9 mouse cellular contexts compared by ENCODE assay signal in genomic region chr9:107386722-107387121, GRCm38 (mm10). TPM values are rescaled to one million over a fixed set of nuclear protein-coding genes. Genes with fewer than 3 reads are reported as not detected.
A peak's percentile ranks its signal among the peaks of the same experiment; 100 is the strongest.
DNase-seq lines count a peak whose midpoint lies in the region; ATAC-seq and TF ChIP-seq lines count a peak whose summit lies in the region.
"Had no signal": no experiment of that assay in that cellular context is flagged by ENCODE, and none has a peak within 500 bp of the region (broad histone marks: within the 10 kb centered on the region; RNA-seq: fewer than 3 reads in every experiment).

No protein-coding gene starts in this region.

- peak; percentile 63 for TF ChIP-seq CTCF in hindbrain, postnatal 0 days (IDR thresholded peaks at IDR 0.05; ENCODE audit: low read depth)
- TF ChIP-seq CTCF in ES-Bruce4 (IDR thresholded peaks at IDR 0.05; ENCODE audit: low read depth, low read length), result peak; percentile 85

- H3K27ac ChIP-seq in hindbrain, postnatal 0 days, result no peak overlapping the region
- H3K27ac ChIP-seq in hindbrain, embryonic 13.5 days, result no peak overlapping the region
- H3K27ac ChIP-seq in ES-Bruce4 (ENCODE audit: insufficient read depth, low read length), result no peak overlapping the region
- no peak overlapping the region for H3K27ac ChIP-seq in forebrain, embryonic 13.5 days
- H3K27ac ChIP-seq: limb, embryonic 12.5 days had no signal

- H3K4me3 ChIP-seq in hindbrain, postnatal 0 days (ENCODE audit: low read length), result no peak overlapping the region
- no peak overlapping the region for H3K4me3 ChIP-seq in hindbrain, embryonic 13.5 days
- no peak overlapping the region for H3K4me3 ChIP-seq in ES-Bruce4 (ENCODE audit: low read depth, low read length)
- no peak overlapping the region for H3K4me3 ChIP-seq in forebrain, embryonic 13.5 days
- H3K4me3 ChIP-seq: limb, embryonic 12.5 days had no signal

- TF ChIP-seq EP300 in ES-Bruce4 (IDR thresholded peaks at IDR 0.05; ENCODE audit: insufficient read depth, low read depth, low read length), result no peak

- H3K4me1 ChIP-seq in hindbrain, postnatal 0 days (ENCODE audit: insufficient read depth, low read length), result no peaks in the 10 kb centered on the region; the same call in 1 of the 2 replicates
- H3K4me1 ChIP-seq in hindbrain, embryonic 13.5 days (replicated peaks), result peaks cover 55% of the 10 kb centered on the region
- H3K4me1 ChIP-seq in ES-Bruce4 (ENCODE audit: control insufficient read depth, insufficient read depth, low read length), result no peaks in the 10 kb centered on the region
- peaks cover 20% of the 10 kb centered on the region for H3K4me1 ChIP-seq in forebrain, embryonic 13.5 days

- peaks cover 5% of the 10 kb centered on the region; the same call in 1 of the 2 replicates for H3K27me3 ChIP-seq in hindbrain, postnatal 0 days (ENCODE audit: insufficient read depth, low read length)
- H3K27me3 ChIP-seq in hindbrain, embryonic 13.5 days, result peaks cover 44% of the 10 kb centered on the region
- no peaks in the 10 kb centered on the region for H3K27me3 ChIP-seq in ES-Bruce4 (ENCODE audit: control insufficient read depth, insufficient read depth, low read length, poor library complexity, severe bottlenecking)
- H3K27me3 ChIP-seq in forebrain, embryonic 13.5 days, result peaks cover 50% of the 10 kb centered on the region

- H3K36me3 ChIP-seq in hindbrain, postnatal 0 days (ENCODE audit: insufficient read depth, low read length), result no peaks in the 10 kb centered on the region
- no peaks in the 10 kb centered on the region for H3K36me3 ChIP-seq in hindbrain, embryonic 13.5 days
- H3K36me3 ChIP-seq in ES-Bruce4 (ENCODE audit: control insufficient read depth, insufficient read depth, low read length, poor library complexity, severe bottlenecking), result no peaks in the 10 kb centered on the region
- no peaks in the 10 kb centered on the region for H3K36me3 ChIP-seq in forebrain, embryonic 13.5 days (ENCODE audit: poor library complexity, severe bottlenecking)
- H3K36me3 ChIP-seq: limb, embryonic 12.5 days had no signal

- H3K9ac ChIP-seq in hindbrain, postnatal 0 days (replicated peaks; ENCODE audit: low read length), result no peak overlapping the region
- no peak overlapping the region for H3K9ac ChIP-seq in hindbrain, embryonic 13.5 days
- no peak overlapping the region for H3K9ac ChIP-seq in ES-Bruce4 (ENCODE audit: low read depth, poor library complexity, severe bottlenecking)
- no peak overlapping the region for H3K9ac ChIP-seq in forebrain, embryonic 13.5 days
- H3K9ac ChIP-seq: limb, embryonic 12.5 days had no signal

- no peak for ATAC-seq in hindbrain, postnatal 0 days
- no peak for ATAC-seq in hindbrain, embryonic 13.5 days (ENCODE audit: low FRiP score)
- ATAC-seq in forebrain, embryonic 13.5 days, result no peak

- H3K9me3 ChIP-seq in hindbrain, postnatal 0 days (ENCODE audit: low read length), result no peaks in the 10 kb centered on the region
- no peaks in the 10 kb centered on the region for H3K9me3 ChIP-seq in hindbrain, embryonic 13.5 days
- no peaks in the 10 kb centered on the region for H3K9me3 ChIP-seq in ES-Bruce4 (replicated peaks; ENCODE audit: control insufficient read depth, insufficient read depth, low read length, poor library complexity, severe bottlenecking)
- H3K9me3 ChIP-seq in forebrain, embryonic 13.5 days (replicated peaks), result no peaks in the 10 kb centered on the region
- H3K9me3 ChIP-seq: limb, embryonic 12.5 days had no signal

- H3K4me2 ChIP-seq in hindbrain, postnatal 0 days (ENCODE audit: low read depth, low read length), result no peak overlapping the region
- H3K4me2 ChIP-seq in hindbrain, embryonic 13.5 days, result no peak overlapping the region
- H3K4me2 ChIP-seq in forebrain, embryonic 13.5 days, result no peak overlapping the region
- H3K4me2 ChIP-seq: limb, embryonic 12.5 days had no signal

- 65% methylated on average over 3 of the region's 3 CpGs for WGBS in hindbrain, postnatal 0 days
- 58% methylated on average over 3 of the region's 3 CpGs for WGBS in hindbrain, embryonic 13.5 days
- 65% methylated on average over 3 of the region's 3 CpGs for WGBS in forebrain, embryonic 13.5 days

- TF ChIP-seq POLR2A in ES-Bruce4 (IDR thresholded peaks at IDR 0.05; ENCODE audit: insufficient read depth, low read length), result no peak

- DNase-seq in hindbrain, postnatal 0 days (ENCODE audit: low spot score), result no peak
- peak; percentile 74 to 80 for DNase-seq in cerebellum, postnatal 10 days
- peak; percentile 23 for DNase-seq in lung, postnatal 10 days
- no peak for DNase-seq in ovary, adult 18-20 months (ENCODE audit: low spot score)
- DNase-seq in frontal cortex, postnatal 36 days (ENCODE audit: low spot score in 2 of 2), result no peak

RNA-seq across cellular contexts. Expression of gene Cacna2d2, which starts 12.7 kb away (rescaled TPM):
- 108 and 134 TPM in 2 replicates for total RNA-seq in hindbrain, postnatal 0 days (2014; rRNA removed)
- polyA plus RNA-seq in hindbrain, postnatal 0 days (2015; fragmentation: Nextera tagmentation; extraction: Ambion mirVana), result 7.1 and 7.6 TPM in 2 replicates
- polyA plus RNA-seq in hindbrain, embryonic 13.5 days (2015; fragmentation: Nextera tagmentation; extraction: Ambion mirVana), result 7.6 and 8.3 TPM in 2 replicates
- polyA plus RNA-seq in ES-Bruce4 (2011; ENCODE audit: insufficient read depth, insufficient read length, low read depth, missing spikeins), result 3.2 and 3.9 TPM in 2 replicates
- 3.3 and 4.5 TPM in 2 replicates for polyA plus RNA-seq in forebrain, embryonic 13.5 days (2015; fragmentation: Nextera tagmentation; extraction: Ambion mirVana)

RNA-seq across cellular contexts. Expression of gene 6430571L13Rik, which starts 46.3 kb away (rescaled TPM):
- 12.5 and 27.7 TPM in 2 replicates for total RNA-seq in hindbrain, postnatal 0 days (2014; rRNA removed)
- polyA plus RNA-seq in hindbrain, postnatal 0 days (2015; fragmentation: Nextera tagmentation; extraction: Ambion mirVana), result 10.9 and 11.2 TPM in 2 replicates
- 7.8 and 8.3 TPM in 2 replicates for polyA plus RNA-seq in hindbrain, embryonic 13.5 days (2015; fragmentation: Nextera tagmentation; extraction: Ambion mirVana)
- polyA plus RNA-seq in ES-Bruce4 (2011; ENCODE audit: insufficient read depth, insufficient read length, low read depth, missing spikeins), result 0.30 and 0.43 TPM in 2 replicates
- polyA plus RNA-seq in forebrain, embryonic 13.5 days (2015; fragmentation: Nextera tagmentation; extraction: Ambion mirVana), result 3.1 and 3.2 TPM in 2 replicates

RNA-seq across cellular contexts. Expression of gene Hemk1, which starts 48.6 kb away (rescaled TPM):
- total RNA-seq in hindbrain, postnatal 0 days (2014; rRNA removed), result 14.8 and 18.1 TPM in 2 replicates
- polyA plus RNA-seq in hindbrain, postnatal 0 days (2015; fragmentation: Nextera tagmentation; extraction: Ambion mirVana), result 13.6 and 16.4 TPM in 2 replicates
- polyA plus RNA-seq in hindbrain, embryonic 13.5 days (2015; fragmentation: Nextera tagmentation; extraction: Ambion mirVana), result 17.0 and 17.4 TPM in 2 replicates
- polyA plus RNA-seq in ES-Bruce4 (2011; ENCODE audit: insufficient read depth, insufficient read length, low read depth, missing spikeins), result 8.1 and 11.0 TPM in 2 replicates
- 13.3 and 13.9 TPM in 2 replicates for polyA plus RNA-seq in forebrain, embryonic 13.5 days (2015; fragmentation: Nextera tagmentation; extraction: Ambion mirVana)

Comparison
In these comparisons a context has a peak if more than half of its experiments do, and no peak if none do; other contexts are left out.
1. DNase-seq: peak in cerebellum, postnatal 10 days (2 of 2) and lung, postnatal 10 days (single experiment); none in hindbrain, postnatal 0 days (single experiment), ovary, adult 18-20 months (single experiment) and frontal cortex, postnatal 36 days (0 of 2).